Mouse (Mus musculus): ENCODE data around the gene Pnkd.

DNA sequence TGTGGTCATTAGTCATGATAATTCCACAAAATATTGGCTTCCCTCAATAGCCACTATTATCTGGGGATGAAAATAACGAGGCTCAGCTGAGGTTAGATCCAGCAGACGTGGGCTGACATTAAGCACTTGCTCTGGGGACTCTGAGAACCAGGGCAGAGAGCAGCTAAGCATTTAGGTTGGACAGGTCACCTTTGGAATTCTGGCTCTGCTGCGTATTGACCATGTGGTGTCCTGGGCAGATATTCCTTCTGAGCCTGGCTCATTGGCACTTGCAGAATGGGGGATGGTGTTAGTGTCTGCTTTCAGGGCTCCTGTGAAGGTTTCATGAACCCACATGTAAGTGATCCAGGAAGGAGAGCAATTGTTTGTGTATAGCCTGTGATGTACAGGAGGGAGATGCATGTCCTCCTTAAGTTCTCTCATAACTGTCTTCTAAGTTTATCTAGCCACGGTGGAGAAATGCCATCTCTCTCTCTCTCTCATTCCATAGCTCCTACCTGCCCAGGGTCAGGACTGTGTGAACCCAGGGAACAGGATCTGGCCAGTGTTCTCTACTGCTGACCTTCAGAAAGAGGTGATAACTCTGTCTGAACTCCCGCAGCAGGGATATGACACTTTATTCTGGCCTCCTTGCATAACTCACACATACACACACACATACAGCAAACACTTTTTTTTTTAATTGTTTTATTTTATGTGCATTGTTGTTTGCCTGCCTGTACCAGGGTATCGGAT lies 50.9 kb downstream of the Pnkd start:
- TF ChIP-seq CTCF (IDR thresholded peaks at IDR 0.05; ENCODE audit: borderline replicate concordance, insufficient read depth, low read depth, low read length), result no peak
- TF ChIP-seq POLR2A (IDR thresholded peaks at IDR 0.05; ENCODE audit: borderline replicate concordance, insufficient read depth, low read length), result no peak
